Mouse (Mus musculus): ENCODE data around the gene Ugp2. TPM values are rescaled to one million over a fixed set of nuclear protein-coding genes. Genes with fewer than 3 reads are reported as not detected.
A peak's percentile ranks its signal among the peaks of the same experiment; 100 is the strongest.

Ugp2 gene
- polyA plus RNA-seq, 1 experiment from 2014 or later, result 76.4 TPM

GRCm38 (mm10) chr11:21276151-21276550, 94.8 kb downstream of the Ugp2 start:
- Histone ChIP-seq H3K27ac (ENCODE audit: low read length) (no peak overlapping the region), H3K4me1 (ENCODE audit: insufficient read depth, low read depth, low read length) (no peaks in the 10 kb centered on the region), H3K9me3 (ENCODE audit: low read length) (no peaks in the 10 kb centered on the region), H3K9ac (replicated peaks; ENCODE audit: low read depth) (no peak overlapping the region), H3K4me3 (ENCODE audit: low read depth, low read length) (no peak overlapping the region), H3K27me3 (replicated peaks; ENCODE audit: insufficient read depth, low read length) (no peaks in the 10 kb centered on the region), H3K4me2 (replicated peaks; ENCODE audit: low read depth, low read length) (no peak overlapping the region), H3K36me3 (ENCODE audit: insufficient read depth, low read length) (no peaks in the 10 kb centered on the region)
- no peak for TF ChIP-seq CTCF (IDR thresholded peaks at IDR 0.05)
- TF ChIP-seq EP300 (IDR thresholded peaks at IDR 0.05), result 0 out of 2 replicates have a peak, but pooled peaks have one; percentile 11
- WGBS, result 82% methylated on average over 2 of the region's 2 CpGs
- peak; percentile 20 for DNase-seq (ENCODE audit: low spot score)
- no peak for ATAC-seq

MicroRNA genes within 50 kb of the gene (microRNA counts, 519-probe panel; counts per million panel counts)
- microRNA mmu-miR-1933-3p, result not detected
- not detected for microRNA mmu-miR-1933-5p

Small RNA genes within 50 kb of the gene (microRNA-seq; reads per million reads assigned to microRNA genes)
- gene Mir1933, result 0.98 reads per million

Other genes starting within 250 kb of the Ugp2 start
- gene Vps54, start 131.9 kb downstream of the Ugp2 start, polyA plus RNA-seq (2015; fragmentation: Nextera tagmentation; extraction: Ambion mirVana), result 10.6 and 11.9 TPM in 2 replicates
- 5.0 and 9.0 TPM in 2 replicates for gene Wdpcp, start 201.0 kb upstream of the Ugp2 start, polyA plus RNA-seq (2015; fragmentation: Nextera tagmentation; extraction: Ambion mirVana)
- 205 and 221 TPM in 2 replicates for gene Mdh1, start 201.2 kb upstream of the Ugp2 start, polyA plus RNA-seq (2015; fragmentation: Nextera tagmentation; extraction: Ambion mirVana)

All from lung, postnatal 0 days (tissue).